Mouse (Mus musculus) intestine, embryonic 15.5 days (tissue): ENCODE measurements around the gene Slc15a1. TPM values are rescaled to one million over a fixed set of nuclear protein-coding genes. Genes with fewer than 3 reads are reported as not detected.

Source experiments
- ATAC-seq: fragments of 200-750 bp; cut with Nextera tagmentation; 2 replicates; pipeline ENCODE4 v1.8.0; 2017; ENCODE audit warnings: moderate TSS enrichment, moderate library complexity
- H3K27ac ChIP-seq: fragments of 300-500 bp; sonication (generic); 2 replicates; pipeline ENCODE4 v1.5.1; 2015; ENCODE audit warnings: mild to moderate bottlenecking, inconsistent platforms
- H3K27me3 ChIP-seq: fragments of 300-500 bp; sonication (generic); replicated peaks from 2 replicates; pipeline ENCODE4 v1.6.1; 2015; ENCODE audit warnings: inconsistent platforms
- H3K36me3 ChIP-seq: fragments of 300-500 bp; sonication (generic); 2 replicates; pipeline ENCODE4 v1.6.1; 2015; ENCODE audit warnings: inconsistent platforms
- H3K4me1 ChIP-seq: fragments of 300-500 bp; sonication (generic); replicated peaks from 2 replicates; pipeline ENCODE4 v1.6.1; 2015; ENCODE audit warnings: inconsistent platforms
- H3K4me2 ChIP-seq: fragments of 300-500 bp; sonication (generic); replicated peaks from 2 replicates; pipeline ENCODE4 v1.6.1; 2015; ENCODE audit warnings: mild to moderate bottlenecking, inconsistent platforms
- H3K4me3 ChIP-seq: fragments of 300-500 bp; sonication (generic); replicated peaks from 2 replicates; pipeline ENCODE4 v1.5.1; 2015; ENCODE audit warnings: inconsistent platforms
- H3K9ac ChIP-seq: fragments of 300-500 bp; sonication (generic); 2 replicates; pipeline ENCODE4 v1.6.1; 2015; ENCODE audit warnings: inconsistent platforms
- H3K9me3 ChIP-seq: fragments of 300-500 bp; sonication (generic); 2 replicates; pipeline ENCODE4 v1.6.1; 2016; ENCODE audit warnings: inconsistent platforms
- WGBS: fragments of 180-500 bp; shearing (Covaris S2); methylation state at CpG from one replicate; pipeline ENCODE4 v1.1.7; 2015; 5-methylcytosine and 5-hydroxymethylcytosine counted together
- polyA plus RNA-seq: library from polyadenylated mRNA; unstranded; fragments of >200 nt; fragmentation: Nextera tagmentation; extraction: Ambion mirVana; gene quantifications from 2 replicates; pipeline ENCODE4 v1.2.1, GENCODE M21; 2015

The Slc15a1 gene
- polyA plus RNA-seq, 1 experiment from 2014 or later, result 6.0 TPM

DNA sequence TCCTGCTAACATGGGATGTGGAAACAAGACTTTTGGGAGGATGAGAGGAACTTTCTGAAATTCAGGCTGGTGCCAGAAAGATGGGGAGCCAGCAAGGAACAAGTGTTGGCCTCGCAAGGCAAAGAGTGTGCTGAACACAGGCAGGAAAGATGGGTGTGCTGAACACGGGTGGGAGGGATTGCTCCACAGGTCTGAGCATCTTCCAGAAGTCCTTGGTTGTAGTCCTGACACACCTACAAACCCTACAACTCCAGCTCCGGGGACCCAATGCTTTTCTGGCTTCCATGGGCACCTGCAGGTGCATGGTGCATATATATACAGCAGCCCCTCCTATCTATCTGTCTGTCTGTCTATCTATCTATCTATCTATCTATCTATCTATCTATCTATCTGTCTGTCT lies 44.1 kb downstream of the Slc15a1 start:
- Histone ChIP-seq H3K27me3 (no peaks in the 10 kb centered on the region), H3K4me1 (no peaks in the 10 kb centered on the region), H3K4me3 (no peak overlapping the region), H3K27ac (no peak overlapping the region), H3K4me2 (no peak overlapping the region), H3K36me3 (no peaks in the 10 kb centered on the region), H3K9ac (no peak overlapping the region), H3K9me3 (no peaks in the 10 kb centered on the region)
- ATAC-seq, result no peak
- WGBS, result 81% methylated on average over 3 of the region's 3 CpGs

DNA sequence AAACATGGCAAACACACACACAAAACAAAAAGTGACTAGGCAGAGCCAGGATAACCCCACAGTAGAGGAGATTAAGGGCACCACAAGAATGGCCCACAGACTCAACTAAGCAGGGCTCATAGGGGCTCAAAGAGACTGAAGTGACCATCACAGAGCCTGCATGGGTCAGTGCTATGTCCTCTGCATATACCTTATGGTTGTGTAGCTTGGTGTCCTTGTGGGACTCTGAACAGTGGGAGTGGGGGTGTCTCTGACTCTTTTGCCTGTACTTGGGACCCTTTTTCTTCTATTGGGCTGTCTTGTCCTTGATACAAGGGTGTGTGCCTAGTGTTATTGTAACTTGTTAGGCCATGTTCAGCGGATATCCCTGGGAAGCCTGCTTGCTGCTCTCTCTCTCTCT lies 46.5 kb downstream of the Slc15a1 start:
- Histone ChIP-seq H3K27me3 (no peaks in the 10 kb centered on the region), H3K4me2 (no peak overlapping the region), H3K9ac (no peak overlapping the region), H3K4me1 (no peaks in the 10 kb centered on the region), H3K4me3 (no peak overlapping the region), H3K36me3 (no peaks in the 10 kb centered on the region), H3K27ac (no peak overlapping the region), H3K9me3 (no peaks in the 10 kb centered on the region)
- no peak for ATAC-seq
- 78% methylated on average over 1 of the region's 1 CpGs for WGBS

DNA sequence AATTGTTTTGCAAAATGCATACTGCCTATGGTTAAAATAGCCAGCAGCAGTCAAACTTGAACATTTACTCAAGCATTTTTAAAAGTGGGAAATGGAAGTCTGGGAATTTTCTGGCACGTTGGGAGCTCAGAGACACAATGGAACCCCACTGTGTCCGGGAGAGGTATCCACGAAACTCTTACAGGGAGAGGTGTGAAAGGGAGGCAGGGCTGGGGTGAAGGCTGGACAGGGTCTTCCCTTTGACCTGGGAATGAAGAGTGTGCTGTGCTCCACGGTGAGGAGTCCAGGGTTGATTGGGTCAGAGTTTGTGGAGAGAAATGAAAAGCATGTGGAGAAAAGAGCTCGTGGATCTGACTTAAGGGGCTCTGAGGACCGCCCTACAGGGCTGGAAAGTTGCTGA lies 47.5 kb downstream of the Slc15a1 start:
- Histone ChIP-seq H3K4me1 (no peaks in the 10 kb centered on the region), H3K36me3 (no peaks in the 10 kb centered on the region), H3K9ac (no peak overlapping the region), H3K4me2 (no peak overlapping the region), H3K4me3 (no peak overlapping the region), H3K9me3 (no peaks in the 10 kb centered on the region), H3K27me3 (no peaks in the 10 kb centered on the region), H3K27ac (no peak overlapping the region)
- WGBS, result 86% methylated on average over 6 of the region's 6 CpGs
- no peak for ATAC-seq

DNA sequence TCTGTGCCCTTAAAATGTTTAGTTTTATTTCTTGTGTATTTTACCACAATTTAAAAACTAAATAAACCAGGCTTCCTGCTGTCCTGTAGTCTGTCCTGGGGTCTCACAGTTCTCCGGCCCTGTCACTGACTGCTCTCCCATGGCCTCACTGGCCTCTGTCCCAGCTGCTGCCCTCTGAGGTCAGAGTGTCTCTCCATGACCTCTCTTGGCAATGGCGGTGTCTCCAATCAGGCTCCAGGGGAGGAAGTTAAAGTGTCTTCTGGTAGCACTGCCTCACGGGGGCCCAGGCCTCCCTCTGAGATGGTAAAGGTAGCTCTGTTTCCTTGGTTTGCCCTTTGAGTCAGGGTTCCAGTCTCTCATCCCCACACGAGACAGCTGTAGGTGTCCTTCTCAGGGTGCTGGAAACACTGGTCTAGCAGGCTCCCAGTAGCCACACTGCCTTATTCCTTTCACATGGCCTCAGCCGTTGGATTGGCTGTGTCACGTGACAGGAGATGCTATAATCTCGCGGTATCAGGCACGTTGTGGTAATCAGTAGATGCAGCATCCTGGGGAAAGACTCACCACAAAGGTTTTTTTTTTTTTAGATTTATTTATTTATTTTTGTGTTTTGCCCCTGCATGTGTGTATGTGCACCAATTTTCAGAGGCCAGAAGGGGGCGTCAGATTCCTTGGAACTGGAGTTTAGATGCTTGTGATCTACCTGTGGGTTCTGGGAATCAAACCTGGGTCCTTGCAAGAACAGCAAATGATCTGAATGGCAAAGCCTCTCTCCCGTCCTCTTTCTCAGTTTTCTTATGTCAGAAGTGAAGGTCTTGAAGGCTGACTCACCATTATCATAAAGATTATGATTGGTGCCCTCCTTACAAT lies 48.4 kb downstream of the Slc15a1 start:
- no peaks in the 10 kb centered on the region for H3K27me3 ChIP-seq
- H3K4me2 ChIP-seq, result no peak overlapping the region
- no peaks in the 10 kb centered on the region for H3K9me3 ChIP-seq
- H3K27ac ChIP-seq, result no peak overlapping the region
- H3K4me1 ChIP-seq, result no peaks in the 10 kb centered on the region
- no peak overlapping the region for H3K4me3 ChIP-seq
- no peak for ATAC-seq
- WGBS, result 82% methylated on average over 11 of the region's 11 CpGs
- no peak overlapping the region for H3K9ac ChIP-seq
- H3K36me3 ChIP-seq, result no peaks in the 10 kb centered on the region

DNA sequence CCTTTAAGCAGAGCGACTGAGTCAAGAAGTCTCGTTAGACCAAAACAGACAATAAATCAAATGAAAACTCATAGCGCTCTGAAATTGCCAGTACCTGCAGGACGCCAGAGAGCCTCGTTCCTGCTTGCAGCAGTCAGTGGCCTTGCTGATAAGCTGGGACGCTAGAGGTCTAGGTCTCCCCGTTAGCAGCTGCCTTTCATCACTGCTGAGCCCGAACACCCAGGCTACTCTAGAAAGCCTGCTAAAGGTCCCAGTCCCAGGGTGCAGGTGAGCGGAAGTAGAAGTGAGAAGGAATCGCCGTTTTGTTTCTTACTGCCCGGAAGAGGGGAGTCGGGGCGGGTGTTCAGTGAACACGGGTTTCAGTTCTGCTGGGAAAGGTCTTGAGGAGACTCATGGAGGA lies 49.1 kb downstream of the Slc15a1 start:
- H3K4me2 ChIP-seq, result no peak overlapping the region
- H3K27ac ChIP-seq, result no peak overlapping the region
- no peak overlapping the region for H3K9ac ChIP-seq
- H3K9me3 ChIP-seq, result no peaks in the 10 kb centered on the region
- H3K27me3 ChIP-seq, result no peaks in the 10 kb centered on the region
- H3K4me1 ChIP-seq, result 0 out of 2 replicates have a peak, but pooled peaks cover under 1% of the 10 kb centered on the region
- 74% methylated on average over 15 of the region's 15 CpGs for WGBS
- ATAC-seq, result no peak
- no peak overlapping the region for H3K4me3 ChIP-seq
- H3K36me3 ChIP-seq, result no peaks in the 10 kb centered on the region

DNA sequence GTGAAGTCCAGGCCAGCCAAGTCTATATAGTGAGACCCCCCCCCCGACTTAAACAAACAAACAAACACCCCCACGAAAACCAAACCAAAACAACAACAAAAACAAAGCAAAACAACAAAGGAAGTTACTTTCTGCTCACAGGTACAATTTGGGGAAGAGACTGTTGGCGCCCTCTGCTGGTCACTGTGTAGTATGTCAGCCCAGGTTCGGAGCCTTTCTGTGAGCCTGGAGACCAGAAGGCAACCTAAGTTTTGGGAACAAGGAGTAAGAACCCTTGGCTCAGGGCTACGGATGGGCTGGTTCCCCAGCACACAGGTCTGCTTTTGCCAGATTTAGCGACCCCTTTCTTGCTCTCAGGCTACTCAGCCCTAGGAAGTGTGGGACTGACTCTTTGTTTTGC lies 49.5 kb downstream of the Slc15a1 start:
- H3K4me1 ChIP-seq, result 0 out of 2 replicates have a peak, but pooled peaks cover 4% of the 10 kb centered on the region
- H3K4me2 ChIP-seq, result no peak overlapping the region
- no peaks in the 10 kb centered on the region for H3K27me3 ChIP-seq
- WGBS, result 7% methylated on average over 6 of the region's 6 CpGs
- no peak for ATAC-seq
- H3K9ac ChIP-seq, result no peak overlapping the region
- no peaks in the 10 kb centered on the region for H3K9me3 ChIP-seq
- no peaks in the 10 kb centered on the region for H3K36me3 ChIP-seq
- no peak overlapping the region for H3K4me3 ChIP-seq
- no peak overlapping the region for H3K27ac ChIP-seq

DNA sequence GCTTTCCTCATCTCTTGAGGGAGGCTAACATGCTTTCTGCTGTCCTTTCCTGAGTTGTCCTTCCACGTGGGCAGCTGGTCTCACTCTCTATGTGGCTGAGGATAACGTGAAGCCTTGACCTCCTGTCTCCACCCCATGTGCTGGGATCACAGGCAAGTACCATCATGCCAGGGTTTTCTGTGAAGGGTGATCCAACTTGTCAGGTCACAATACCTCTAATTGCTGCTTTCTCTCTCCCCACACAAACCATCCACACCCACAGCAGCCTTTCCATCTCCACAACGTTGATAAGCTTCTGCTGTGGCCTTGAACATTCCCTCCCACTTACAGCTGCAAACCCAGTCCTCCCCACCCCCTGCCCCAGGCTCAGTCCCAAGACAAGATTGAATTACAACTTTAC lies 51.9 kb downstream of the Slc15a1 start:
- Histone ChIP-seq H3K4me3 (no peak overlapping the region), H3K4me2 (no peak overlapping the region), H3K4me1 (0 out of 2 replicates have a peak, but pooled peaks cover 4% of the 10 kb centered on the region), H3K9me3 (no peaks in the 10 kb centered on the region), H3K36me3 (no peaks in the 10 kb centered on the region), H3K9ac (no peak overlapping the region), H3K27me3 (no peaks in the 10 kb centered on the region), H3K27ac (no peak overlapping the region)
- ATAC-seq, result no peak; the same call in none of the 2 replicates
- WGBS, result 46% methylated on average over 3 of the region's 3 CpGs

DNA sequence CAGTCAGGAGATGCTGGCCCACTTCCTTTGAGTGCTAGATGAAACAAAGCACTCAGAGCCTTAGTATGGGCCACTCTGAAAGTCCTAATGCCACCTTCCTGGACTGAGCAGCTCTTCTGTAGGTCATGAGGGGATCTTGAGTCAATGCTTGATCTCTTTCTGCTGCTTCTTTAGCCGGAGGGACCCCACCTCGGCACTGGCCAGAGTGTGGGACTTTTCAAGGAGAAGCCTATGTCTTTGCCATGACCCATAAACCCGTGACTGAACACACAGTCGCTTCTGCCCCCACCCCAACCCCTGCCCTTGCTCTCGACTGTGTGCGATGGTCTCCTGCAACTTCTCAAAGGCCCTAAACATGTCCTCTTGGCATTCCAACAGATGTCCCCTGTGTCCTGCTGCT lies 52.8 kb downstream of the Slc15a1 start:
- Histone ChIP-seq H3K27ac (no peak overlapping the region), H3K4me2 (no peak overlapping the region), H3K9ac (no peak overlapping the region), H3K27me3 (no peaks in the 10 kb centered on the region), H3K9me3 (no peaks in the 10 kb centered on the region), H3K4me3 (no peak overlapping the region), H3K36me3 (no peaks in the 10 kb centered on the region), H3K4me1 (0 out of 2 replicates have a peak, but pooled peaks cover 4% of the 10 kb centered on the region)
- no peak for ATAC-seq
- whole genome bisulfite sequencing, result 82% methylated on average over 6 of the region's 6 CpGs

DNA sequence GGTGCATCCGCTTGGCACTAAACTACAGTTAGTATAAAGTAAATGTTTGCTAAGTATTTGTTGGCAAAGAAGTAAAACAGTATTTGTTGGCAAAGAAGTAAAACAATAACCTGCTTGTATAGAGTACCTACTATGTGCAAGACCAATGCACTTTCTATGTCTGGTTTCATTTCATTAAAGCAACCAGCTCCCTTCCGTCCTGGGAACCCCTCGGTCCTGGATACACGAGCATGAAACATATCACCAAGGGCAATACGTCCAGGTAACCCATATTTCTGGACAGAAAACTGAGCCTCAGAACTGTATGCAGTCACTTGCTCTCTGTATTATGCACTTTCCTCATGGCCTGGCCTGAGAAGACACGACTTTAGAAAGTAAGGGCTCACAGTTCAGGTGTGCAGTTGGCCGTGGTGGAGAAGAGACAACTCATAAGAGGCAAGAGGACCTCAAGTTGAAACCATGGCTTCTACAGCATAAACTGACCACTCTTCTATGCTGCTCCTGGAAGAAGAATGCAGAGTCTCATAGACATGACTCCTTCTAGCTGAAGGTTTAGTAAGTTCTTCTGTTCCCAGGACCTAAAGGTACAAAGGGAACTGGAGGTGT lies 53.5 kb downstream of the Slc15a1 start:
- 0 out of 2 replicates have a peak, but pooled peaks cover 4% of the 10 kb centered on the region for H3K4me1 ChIP-seq
- H3K4me3 ChIP-seq, result no peak overlapping the region
- no peak overlapping the region for H3K4me2 ChIP-seq
- no peak for ATAC-seq
- no peaks in the 10 kb centered on the region for H3K36me3 ChIP-seq
- H3K27me3 ChIP-seq, result no peaks in the 10 kb centered on the region
- H3K9ac ChIP-seq, result no peak overlapping the region
- 69% methylated on average over 7 of the region's 7 CpGs for WGBS
- no peak overlapping the region for H3K27ac ChIP-seq
- H3K9me3 ChIP-seq, result no peaks in the 10 kb centered on the region

DNA sequence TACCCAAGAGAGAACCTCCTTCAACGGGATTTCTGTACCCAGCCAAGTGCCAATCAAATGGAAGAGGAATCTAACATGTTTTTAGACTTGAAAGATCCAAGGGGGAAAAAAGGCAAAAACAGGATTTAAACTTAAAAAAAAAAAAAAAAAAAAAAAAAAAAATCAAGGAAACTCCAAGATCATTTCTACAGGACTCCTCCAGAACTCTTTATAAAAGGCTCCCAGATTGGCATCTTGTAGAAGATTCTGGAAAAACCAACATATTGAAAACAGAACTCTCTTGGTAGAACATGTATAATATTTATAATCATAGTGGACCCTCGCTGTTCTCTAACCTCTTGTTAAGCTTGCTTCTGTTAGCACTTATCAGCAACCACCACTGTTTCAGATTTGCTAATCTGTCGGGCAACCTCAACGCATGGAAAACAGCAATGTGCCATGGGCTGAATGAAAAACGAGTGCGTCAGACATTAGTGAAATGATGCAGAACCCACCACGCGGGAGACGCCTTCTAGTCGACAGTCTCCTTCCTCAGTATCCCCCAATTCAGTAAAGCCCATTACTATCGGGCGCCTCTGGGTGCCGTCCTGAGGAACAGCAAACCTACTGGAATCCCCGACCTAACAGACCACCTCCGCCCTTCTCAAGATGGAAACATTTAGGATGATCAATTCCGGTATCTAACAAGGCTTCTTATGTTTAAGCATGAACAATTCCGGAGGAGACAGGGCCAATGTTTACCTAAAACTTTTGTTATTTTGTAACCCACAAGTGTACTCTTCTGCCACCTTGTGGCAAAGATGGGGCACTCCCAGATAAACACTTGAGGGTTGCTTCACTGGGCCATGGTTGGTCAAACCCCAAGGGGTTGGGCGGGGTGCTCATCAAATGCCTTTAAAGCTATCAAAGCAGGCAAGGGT lies 54.3 kb downstream of the Slc15a1 start:
- ATAC-seq, result peak; percentile 65
- Histone ChIP-seq H3K9me3 (no peaks in the 10 kb centered on the region), H3K9ac (no peak overlapping the region), H3K4me3 (peak overlapping the region; percentile 19), H3K4me2 (peak overlapping the region; percentile 61), H3K36me3 (no peaks in the 10 kb centered on the region), H3K27ac (no peak overlapping the region), H3K4me1 (0 out of 2 replicates have a peak, but pooled peaks cover 4% of the 10 kb centered on the region), H3K27me3 (no peaks in the 10 kb centered on the region)
- WGBS, result 18% methylated on average over 18 of the region's 18 CpGs

DNA sequence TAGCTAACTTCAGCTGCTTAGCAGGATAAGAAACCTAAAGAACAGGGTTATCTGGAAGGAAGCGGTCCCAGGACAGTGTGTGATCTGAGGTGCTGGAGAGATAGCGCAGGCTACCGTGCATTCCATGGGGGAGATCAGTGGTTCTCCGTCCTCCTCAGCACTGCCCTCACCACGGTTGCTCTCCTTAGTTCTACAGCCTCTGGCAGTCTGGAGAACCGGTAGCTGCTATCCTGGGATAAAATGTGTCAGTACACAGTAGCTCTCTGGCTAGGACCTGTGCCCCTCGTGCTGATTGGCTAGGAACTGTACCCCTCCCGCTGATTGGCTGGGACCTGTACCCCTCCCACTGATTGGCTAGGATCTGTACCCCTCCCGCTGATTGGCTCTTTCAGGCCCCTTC lies 58.1 kb downstream of the Slc15a1 start:
- H3K27ac ChIP-seq, result no peak overlapping the region
- H3K4me3 ChIP-seq, result no peak overlapping the region
- 15% methylated on average over 9 of the region's 9 CpGs for WGBS
- no peaks in the 10 kb centered on the region for H3K9me3 ChIP-seq
- H3K4me1 ChIP-seq, result 0 out of 2 replicates have a peak, but pooled peaks cover 6% of the 10 kb centered on the region
- no peaks in the 10 kb centered on the region for H3K36me3 ChIP-seq
- peak; percentile 66; the same call in 1 of the 2 replicates for ATAC-seq
- H3K27me3 ChIP-seq, result no peaks in the 10 kb centered on the region
- no peak overlapping the region for H3K4me2 ChIP-seq
- no peak overlapping the region for H3K9ac ChIP-seq

DNA sequence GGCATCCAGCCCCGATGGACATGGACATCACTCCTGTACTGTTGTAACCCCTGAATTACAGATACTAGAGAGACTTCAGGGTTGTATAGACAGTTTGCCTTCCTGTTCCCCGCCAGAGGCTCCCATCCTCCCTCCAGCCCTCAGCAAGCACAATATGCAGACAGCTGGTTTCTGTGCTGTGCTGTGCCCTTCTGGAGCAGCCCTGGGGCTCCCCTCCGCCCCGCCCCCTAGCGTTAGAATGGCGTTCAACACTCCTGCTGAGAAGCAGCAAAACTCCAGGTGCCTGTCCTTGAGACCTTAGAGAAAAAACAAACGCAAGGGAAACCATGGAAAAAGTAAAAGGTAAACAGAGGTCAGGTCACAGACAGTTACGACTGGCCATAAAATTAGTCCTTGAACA lies 59.9 kb downstream of the Slc15a1 start:
- no peak overlapping the region for H3K27ac ChIP-seq
- H3K27me3 ChIP-seq, result no peaks in the 10 kb centered on the region
- no peak overlapping the region for H3K4me2 ChIP-seq
- peak; percentile 88 for ATAC-seq
- no peak overlapping the region for H3K4me3 ChIP-seq
- WGBS, result 15% methylated on average over 8 of the region's 8 CpGs
- H3K9ac ChIP-seq, result no peak overlapping the region
- H3K4me1 ChIP-seq, result 0 out of 2 replicates have a peak, but pooled peaks cover 2% of the 10 kb centered on the region
- no peaks in the 10 kb centered on the region for H3K9me3 ChIP-seq
- H3K36me3 ChIP-seq, result no peaks in the 10 kb centered on the region
